2 mouse cellular contexts compared by ENCODE assay signal in genomic region chr16:56638544-56638943, GRCm38 (mm10).
TF ChIP-seq lines count a peak whose summit lies in the region.

No protein-coding gene starts in this region.

TF ChIP-seq in CH12.LX, 34 proteins besides CTCF, POLR2A, EP300 and RAD21 (continued from another document):
- TF ChIP-seq MAFK (IDR thresholded peaks at IDR 0.05; ENCODE audit: insufficient replicate concordance, low read length): peak; percentile 52; the same call in 1 of the 2 replicates
- no peak for TF ChIP-seq CHD1 (IDR thresholded peaks at IDR 0.05; ENCODE audit: low read depth, low read length)
- TF ChIP-seq MXI1 (IDR thresholded peaks at IDR 0.05; ENCODE audit: low read depth, low read length): no peak
- TF ChIP-seq KAT2A (IDR thresholded peaks at IDR 0.05; ENCODE audit: insufficient replicate concordance, low read length): no peak
- no peak for TF ChIP-seq NELFE (IDR thresholded peaks at IDR 0.05; ENCODE audit: low read depth, low read length)
- no peak for TF ChIP-seq UBTF (IDR thresholded peaks at IDR 0.05; ENCODE audit: low read depth, low read length)
- TF ChIP-seq JUND (conservative IDR thresholded peaks at IDR 0.05; ENCODE audit: low read depth, low read length): peak; percentile 52; the same call in 1 of the 2 replicates
- TF ChIP-seq MEF2A (IDR thresholded peaks at IDR 0.05; ENCODE audit: borderline replicate concordance, low read depth, low read length): no peak
- no peak for TF ChIP-seq ZKSCAN1 (IDR thresholded peaks at IDR 0.05; ENCODE audit: borderline replicate concordance, low read depth, low read length)

TF ChIP-seq in MEL, 35 proteins besides CTCF, POLR2A, EP300 and RAD21 (continued from another document):
- TF ChIP-seq ZMIZ1 (IDR thresholded peaks at IDR 0.05; ENCODE audit: low read depth, low read length) (no peak), ZNF384 (IDR thresholded peaks at IDR 0.05; ENCODE audit: low read depth, low read length) (no peak), MAFK (IDR thresholded peaks at IDR 0.05; ENCODE audit: borderline replicate concordance, low read depth, low read length) (no peak), MAX (IDR thresholded peaks at IDR 0.05; ENCODE audit: low read length) (no peak)
